Mouse (Mus musculus) bone marrow macrophage, adult 2 months (primary cell): ENCODE data around the gene Cela3a.

ENCODE experiments used
- CTCF ChIP-seq: IDR thresholded peaks from 2 replicates; pipeline ENCODE4 v1.5.1; 2012; ENCODE audit warnings: low read depth, mild to moderate bottlenecking, low read length, moderate library complexity
- POLR2A ChIP-seq: IDR thresholded peaks from 2 replicates; pipeline ENCODE4 v1.6.1; 2012; ENCODE audit warnings: mild to moderate bottlenecking, low read depth, low read length, borderline replicate concordance

GRCm38 (mm10) chr4:137393378-137394135 lies 16.0 kb downstream of the Cela3a start:
- TF ChIP-seq POLR2A: no peak
- TF ChIP-seq CTCF: no peak
